Mouse (Mus musculus): ENCODE results near the gene Cfap61. TPM values are rescaled to one million over a fixed set of nuclear protein-coding genes. Genes with fewer than 3 reads are reported as not detected.
"Not testable (repeated sequence)": the region's sequence is repeated elsewhere in the genome, so short reads cannot be mapped to it uniquely, and the experiment has no call there.

Gene Cfap61
- 0.28 and 0.88 TPM in 2 replicates for polyA plus RNA-seq (2016; fragmentation: Nextera tagmentation; extraction: Ambion mirVana)

DNA sequence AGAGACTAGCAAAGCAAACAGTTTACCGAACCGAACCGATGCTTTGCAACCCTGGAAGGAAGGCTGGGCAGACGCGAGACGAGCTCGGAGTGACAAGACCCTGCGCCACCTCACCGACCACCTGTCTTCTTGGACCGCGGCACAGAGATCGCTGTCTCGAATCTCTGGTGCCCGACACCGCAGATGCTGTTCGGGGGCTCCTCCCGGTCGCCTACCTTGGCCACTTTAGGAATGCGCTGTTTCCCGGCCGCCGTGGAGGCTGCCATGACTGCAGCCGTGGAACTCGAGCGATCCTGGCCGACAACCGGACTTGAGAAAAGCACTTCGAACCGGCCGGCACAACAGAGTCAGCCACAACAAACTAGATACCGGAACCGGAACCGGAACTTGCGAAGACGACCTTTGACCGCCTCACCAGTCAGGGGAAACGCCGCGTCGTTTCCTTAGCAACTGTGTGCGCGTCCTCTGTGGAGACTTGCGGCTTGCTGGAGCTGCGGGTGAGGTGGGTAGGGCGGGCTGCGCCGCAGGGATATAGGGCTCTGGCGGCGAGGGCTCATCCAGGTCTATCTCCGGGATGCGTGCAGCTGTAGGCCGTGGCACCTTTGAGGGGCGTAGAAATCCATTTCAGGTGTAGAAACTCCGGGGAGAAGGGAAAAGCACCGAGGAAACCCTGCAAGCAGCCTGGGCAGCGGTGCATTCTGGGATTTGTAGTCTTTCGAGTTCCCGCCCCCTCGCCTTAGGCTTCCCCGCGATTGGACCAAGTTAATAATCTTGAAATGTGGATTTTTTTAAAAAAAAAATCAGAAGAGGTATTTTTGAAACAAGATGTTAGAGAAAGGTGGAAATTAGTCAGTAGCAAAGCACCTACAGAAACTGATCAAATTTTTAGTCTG lies at the start of gene Cfap61, which contains the start of gene Crnkl1:
Cfap61 (plus strand) TSS at position 446 of the 893 bp plus-strand sequence.
Crnkl1 (minus strand) TSS at position 676 of the 893 bp plus-strand sequence.
- H3K9me3 ChIP-seq (replicated peaks) = no peaks in the 10 kb centered on the region
- H3K27me3 ChIP-seq (ENCODE audit: low read depth, poor library complexity, severe bottlenecking) = no peaks in the 10 kb centered on the region
- peak within 1 kb of the TSS; percentile 91 for H3K4me3 ChIP-seq
- under 1% methylated on average over 61 of the region's 61 CpGs for WGBS
- peaks cover 8% of the 10 kb centered on the region for H3K4me1 ChIP-seq
- peaks cover 32% of the 10 kb centered on the region for H3K36me3 ChIP-seq
- peak within 1 kb of the TSS; percentile 42 for H3K27ac ChIP-seq
- peak; percentile 96 for DNase-seq (ENCODE audit: low spot score)

- 62% methylated on average over 14 of the region's 14 CpGs for whole genome bisulfite sequencing
- H3K4me1 ChIP-seq = peaks cover 69% of the 10 kb centered on the region
- H3K27ac ChIP-seq = peak overlapping the region; percentile 87
- DNase-seq (ENCODE audit: low spot score) = no peak
- H3K9me3 ChIP-seq (replicated peaks) = no peaks in the 10 kb centered on the region
- H3K27me3 ChIP-seq (ENCODE audit: low read depth, poor library complexity, severe bottlenecking) = no peaks in the 10 kb centered on the region
- H3K36me3 ChIP-seq = peaks cover 12% of the 10 kb centered on the region
- no peak overlapping the region for H3K4me3 ChIP-seq
Observed at GRCm38 (mm10) chr2:145884913-145885785, 49.4 kb upstream of the Cfap61 start.

DNA sequence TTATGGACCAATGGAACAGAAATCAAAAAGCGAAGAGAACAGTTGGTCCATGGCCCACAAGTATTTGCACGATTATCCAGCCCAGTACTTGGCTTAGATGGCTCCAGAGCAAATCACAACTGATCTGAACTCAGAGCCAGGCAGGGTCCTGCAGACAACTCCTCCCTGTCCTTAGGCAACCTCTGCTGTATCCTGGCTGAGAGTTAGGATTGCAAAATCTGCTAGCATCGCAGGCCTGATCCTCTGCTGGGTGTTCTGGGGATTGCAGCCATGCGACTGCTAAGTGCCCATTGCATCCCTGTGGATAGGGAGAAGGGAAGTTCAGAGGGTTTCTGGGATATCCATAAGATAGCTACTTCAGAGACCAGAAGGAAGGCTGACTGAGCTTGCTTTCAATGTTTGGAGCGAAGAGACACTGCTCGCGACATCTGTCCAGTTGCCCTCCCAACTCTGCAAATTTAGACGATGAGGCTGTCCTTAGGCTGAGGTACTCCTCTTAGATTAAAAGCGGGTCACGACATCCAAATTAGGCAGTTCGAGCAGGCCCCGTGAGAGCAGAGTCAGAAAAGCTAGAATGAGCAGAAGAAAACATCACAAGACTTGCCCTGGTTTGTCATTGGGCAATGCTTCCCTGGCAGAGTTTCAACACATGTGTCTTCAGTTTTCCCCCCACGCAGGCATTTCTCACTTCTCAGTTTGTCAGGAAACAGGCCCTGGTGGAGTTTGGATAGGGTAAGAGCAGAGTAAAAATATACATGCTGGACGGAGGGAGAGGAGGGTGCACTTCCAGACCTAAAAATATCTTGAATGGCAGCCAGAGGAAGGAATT lies 46.4 kb upstream of the Cfap61 start:
- Histone ChIP-seq H3K4me3 (no peak overlapping the region), H3K9me3 (replicated peaks) (no peaks in the 10 kb centered on the region), H3K27me3 (ENCODE audit: low read depth, poor library complexity, severe bottlenecking) (no peaks in the 10 kb centered on the region), H3K36me3 (peaks cover 7% of the 10 kb centered on the region), H3K27ac (peak overlapping the region; percentile 28; the same call in 1 of the 2 replicates), H3K4me1 (peaks cover 44% of the 10 kb centered on the region)
- WGBS = 63% methylated on average over 14 of the region's 14 CpGs
- DNase-seq (ENCODE audit: low spot score) = peak; percentile 59

DNA sequence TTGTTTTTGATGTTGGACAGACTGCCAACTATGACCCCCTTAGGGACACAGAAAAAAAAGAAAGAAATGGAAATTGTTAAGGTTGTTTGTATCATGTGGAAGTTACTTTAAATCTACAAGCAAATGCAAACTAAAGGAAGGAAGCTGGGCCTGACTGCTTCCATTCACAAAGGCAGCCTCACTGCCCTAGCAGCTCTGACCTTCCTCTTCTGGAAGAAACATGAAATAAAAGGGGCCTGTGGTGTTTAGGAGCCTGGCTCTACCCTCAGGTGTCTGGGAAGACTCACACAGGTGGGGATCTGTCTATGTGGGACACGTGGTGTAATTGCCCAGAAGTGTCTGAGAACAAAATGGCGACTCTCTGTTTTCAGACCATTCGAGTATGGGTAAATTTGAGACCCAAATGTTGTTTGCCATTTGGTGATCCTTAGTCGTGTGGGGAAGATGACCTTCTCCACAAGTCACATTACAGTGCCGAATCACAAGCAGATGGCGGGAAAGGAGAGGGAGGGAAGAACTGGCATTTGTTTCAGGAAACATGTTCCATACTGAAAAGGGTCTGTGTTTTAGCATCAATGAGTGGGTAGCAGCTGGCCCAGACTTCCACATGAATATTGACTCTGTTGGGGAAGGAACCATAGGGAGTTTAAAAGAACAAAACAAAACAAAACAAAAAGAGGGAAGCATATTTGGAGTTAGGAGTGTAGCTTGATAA lies 45.7 kb upstream of the Cfap61 start:
- H3K27ac ChIP-seq = peak overlapping the region; percentile 59; the same call in 1 of the 2 replicates
- WGBS = 72% methylated on average over 6 of the region's 6 CpGs
- H3K4me1 ChIP-seq = peaks cover 37% of the 10 kb centered on the region

GRCm38 (mm10) chr2:145890571-145890970 lies 44.0 kb upstream of the Cfap61 start:
- Histone ChIP-seq H3K9me3 (replicated peaks) (no peaks in the 10 kb centered on the region), H3K4me1 (peaks cover 20% of the 10 kb centered on the region), H3K27me3 (ENCODE audit: low read depth, poor library complexity, severe bottlenecking) (no peaks in the 10 kb centered on the region), H3K27ac (no peak overlapping the region), H3K36me3 (peaks cover 5% of the 10 kb centered on the region; the same call in 1 of the 2 replicates), H3K4me3 (no peak overlapping the region)
- DNase-seq (ENCODE audit: low spot score) = no peak
- 90% methylated on average over 2 of the region's 2 CpGs for WGBS

More for the DNA sequence above, 45.7 kb upstream of the Cfap61 start:
- Histone ChIP-seq H3K27me3 (ENCODE audit: low read depth, poor library complexity, severe bottlenecking) (no peaks in the 10 kb centered on the region), H3K9me3 (replicated peaks) (no peaks in the 10 kb centered on the region), H3K4me3 (no peak overlapping the region), H3K36me3 (peaks cover 7% of the 10 kb centered on the region; the same call in 1 of the 2 replicates)
- no peak for DNase-seq (ENCODE audit: low spot score)

DNA sequence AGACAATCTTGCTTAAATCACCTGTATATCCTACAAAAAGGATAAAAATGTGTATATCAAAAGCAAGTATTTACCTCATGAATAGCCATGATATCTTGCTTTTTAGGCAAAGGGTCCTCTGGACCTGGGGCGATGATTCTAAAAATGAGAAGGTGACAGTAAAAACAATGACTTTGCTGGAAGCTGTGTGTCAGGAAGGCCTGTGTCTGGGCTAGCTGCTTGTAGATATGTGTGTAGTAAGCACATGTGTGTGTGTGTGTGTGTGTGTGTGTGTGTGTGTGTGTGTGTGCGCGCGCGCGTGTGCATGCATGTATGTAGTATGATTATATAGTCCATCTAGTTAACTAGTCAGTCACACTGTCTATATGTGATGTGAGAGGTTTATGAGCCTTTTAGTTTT lies 40.8 kb upstream of the Cfap61 start:
- no peak for DNase-seq (ENCODE audit: low spot score)
- 98% methylated on average over 6 of the region's 6 CpGs for WGBS
- H3K27ac ChIP-seq = no peak overlapping the region
- no peak overlapping the region for H3K4me3 ChIP-seq
- H3K36me3 ChIP-seq = no peaks in the 10 kb centered on the region
- H3K27me3 ChIP-seq (ENCODE audit: low read depth, poor library complexity, severe bottlenecking) = no peaks in the 10 kb centered on the region
- peaks cover 4% of the 10 kb centered on the region; the same call in 1 of the 2 replicates for H3K4me1 ChIP-seq
- no peaks in the 10 kb centered on the region for H3K9me3 ChIP-seq (replicated peaks)

GRCm38 (mm10) chr2:145898106-145898505 lies 36.5 kb upstream of the Cfap61 start:
- H3K9me3 ChIP-seq (replicated peaks) = no peaks in the 10 kb centered on the region
- no peak overlapping the region for H3K27ac ChIP-seq
- WGBS = 87% methylated on average over 9 of the region's 9 CpGs
- no peaks in the 10 kb centered on the region for H3K27me3 ChIP-seq (ENCODE audit: low read depth, poor library complexity, severe bottlenecking)
- H3K36me3 ChIP-seq = no peaks in the 10 kb centered on the region
- H3K4me3 ChIP-seq = no peak overlapping the region
- no peak for DNase-seq (ENCODE audit: low spot score)
- peaks cover 5% of the 10 kb centered on the region; the same call in 1 of the 2 replicates for H3K4me1 ChIP-seq

- WGBS = 87% methylated on average over 8 of the region's 8 CpGs
- peaks cover 19% of the 10 kb centered on the region for H3K4me1 ChIP-seq
Observed at GRCm38 (mm10) chr2:145900318-145900717, 34.3 kb upstream of the Cfap61 start.

DNA sequence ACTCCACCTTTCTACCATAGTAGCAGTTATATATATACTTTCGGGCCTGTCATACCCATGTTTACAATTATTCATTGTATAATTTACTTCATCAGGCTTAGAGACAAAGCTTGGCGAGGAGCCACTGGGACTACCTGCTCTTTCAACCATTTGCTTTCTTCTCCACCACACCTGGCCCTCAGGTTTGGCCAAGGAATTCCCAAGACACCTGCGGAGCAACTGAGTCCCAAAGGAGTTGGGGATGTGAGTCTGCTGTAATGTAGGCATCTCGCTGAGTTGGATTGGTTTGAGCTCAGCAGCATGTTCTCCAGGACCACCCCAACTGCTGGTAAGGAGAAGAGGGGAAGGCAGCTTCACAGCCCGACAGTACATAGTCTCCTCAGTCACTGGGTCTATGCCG lies 32.7 kb upstream of the Cfap61 start, which contains the start of gene Naa20:
Naa20 (plus strand) TSS at position 239 of the 400 bp plus-strand sequence.
- H3K4me1 ChIP-seq = peaks cover 20% of the 10 kb centered on the region
- H3K9me3 ChIP-seq (replicated peaks) = no peaks in the 10 kb centered on the region
- H3K4me3 ChIP-seq = peak within 1 kb of the TSS; percentile 97
- H3K36me3 ChIP-seq = peaks cover 15% of the 10 kb centered on the region
- WGBS = 88% methylated on average over 6 of the region's 6 CpGs
- peak within 1 kb of the TSS; percentile 97; the same call in 1 of the 2 replicates for H3K27ac ChIP-seq
- no peak for DNase-seq (ENCODE audit: low spot score)
- H3K27me3 ChIP-seq (ENCODE audit: low read depth, poor library complexity, severe bottlenecking) = no peaks in the 10 kb centered on the region

More at GRCm38 (mm10) chr2:145900318-145900717, 34.3 kb upstream of the Cfap61 start:
- H3K9me3 ChIP-seq (replicated peaks); DNase-seq (ENCODE audit: low spot score); H3K27ac ChIP-seq; H3K4me3 ChIP-seq; H3K36me3 ChIP-seq; H3K27me3 ChIP-seq (ENCODE audit: low read depth, poor library complexity, severe bottlenecking): not testable (repeated sequence)

- Histone ChIP-seq H3K36me3 (peaks cover 21% of the 10 kb centered on the region), H3K4me1 (peaks cover 20% of the 10 kb centered on the region), H3K27ac (peak overlapping the region; percentile 97), H3K27me3 (ENCODE audit: low read depth, poor library complexity, severe bottlenecking) (no peaks in the 10 kb centered on the region), H3K9me3 (replicated peaks) (no peaks in the 10 kb centered on the region), H3K4me3 (peak overlapping the region; percentile 97)
- under 1% methylated on average over 68 of the region's 68 CpGs for WGBS
- DNase-seq (ENCODE audit: low spot score) = peak; percentile 94
Observed at GRCm38 (mm10) chr2:145903061-145903901, 31.3 kb upstream of the Cfap61 start.
